Mouse (Mus musculus) thymus, postnatal 10 days (tissue): ENCODE measurements around the gene Fam161b.

Experiments
- DNase-seq, 2 experiments: peaks; one replicate each; pipeline ENCODE4 v3.0.0; 2021; ENCODE audit warnings: low spot score in 2 of 2

Fam161b gene

DNA sequence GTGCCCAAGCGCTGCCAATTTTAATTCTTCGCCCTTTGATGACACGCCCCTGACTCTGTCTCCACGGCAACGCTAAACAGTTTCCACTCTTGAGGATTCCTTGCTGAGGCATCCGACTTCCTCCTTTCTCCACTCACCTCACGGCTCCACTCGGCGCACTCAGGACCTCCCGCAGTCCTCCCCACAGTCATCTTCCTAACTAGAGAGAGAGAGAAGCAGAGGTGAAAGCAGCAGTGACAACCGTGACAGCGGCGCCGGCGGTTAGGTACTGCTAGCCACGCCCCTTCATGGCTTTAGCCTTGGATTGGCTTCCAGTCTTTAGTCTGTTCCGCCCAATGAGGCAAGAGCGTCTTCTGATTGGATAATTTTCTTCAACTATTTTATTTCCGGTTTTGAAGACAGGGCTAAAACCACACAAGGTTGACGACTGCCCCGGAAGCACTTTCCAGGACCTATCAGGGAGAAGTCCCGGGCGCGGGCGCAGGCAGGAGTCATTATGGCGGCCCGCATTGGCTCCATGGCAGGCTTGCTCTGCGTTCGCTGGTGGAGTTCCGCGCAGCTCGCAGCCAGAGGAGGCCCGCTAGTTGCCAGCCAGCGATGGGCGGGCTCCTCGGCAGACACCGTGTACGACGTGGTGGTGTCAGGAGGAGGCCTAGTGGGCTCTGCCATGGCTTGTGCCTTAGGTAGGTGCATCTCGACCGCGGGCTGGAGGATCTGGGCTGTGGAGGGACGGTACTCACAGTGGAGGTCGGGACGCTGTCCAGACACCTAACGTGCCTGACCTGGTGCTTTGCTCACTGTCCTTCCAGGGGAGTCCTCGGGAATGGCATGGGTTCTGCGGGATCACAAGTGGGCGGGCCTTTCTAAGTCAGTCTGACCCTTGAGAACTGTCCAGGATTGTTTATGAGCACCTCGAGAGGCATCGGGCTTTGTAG lies at the start of gene Fam161b, which contains the start of gene Coq6:
TSS of gene Fam161b (minus strand) at position 279 of the 935 bp plus-strand sequence.
TSS of gene Coq6 (plus strand) at position 103 of the 935 bp plus-strand sequence.
- peak; percentile 91 to 92 for DNase-seq

- peak; percentile 81 to 91 for DNase-seq
Observed at GRCm38 (mm10) chr12:84408819-84409507, 47.3 kb upstream of the Fam161b start, which contains the start of the genes Entpd5 and Bbof1. TSS of gene Entpd5 (minus strand) at chr12:84409029. TSS of gene Bbof1 (plus strand) at chr12:84409071.

GRCm38 (mm10) chr12:84407874-84408818 lies 46.5 kb upstream of the Fam161b start:
- DNase-seq, result peak; percentile 75 to 79

DNA sequence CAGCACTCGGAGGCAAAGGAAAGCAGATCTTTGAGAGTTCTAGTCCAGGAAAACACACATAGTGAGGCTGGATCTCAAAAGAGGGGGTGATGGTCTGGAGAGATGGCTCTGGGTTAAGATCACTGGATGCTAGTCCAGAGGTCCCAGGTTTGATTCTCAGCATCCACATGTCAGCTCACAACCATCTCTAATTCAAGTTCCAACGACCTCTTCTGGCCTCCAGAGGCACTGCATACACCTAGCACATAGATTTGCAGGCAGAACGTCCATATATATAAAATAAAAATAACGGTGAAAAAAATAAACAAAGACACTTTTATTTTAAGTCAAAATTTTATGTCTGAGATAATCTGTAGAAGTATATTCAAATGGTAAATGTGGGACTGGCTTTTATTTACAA lies 45.6 kb upstream of the Fam161b start:
- DNase-seq, result no peak

DNA sequence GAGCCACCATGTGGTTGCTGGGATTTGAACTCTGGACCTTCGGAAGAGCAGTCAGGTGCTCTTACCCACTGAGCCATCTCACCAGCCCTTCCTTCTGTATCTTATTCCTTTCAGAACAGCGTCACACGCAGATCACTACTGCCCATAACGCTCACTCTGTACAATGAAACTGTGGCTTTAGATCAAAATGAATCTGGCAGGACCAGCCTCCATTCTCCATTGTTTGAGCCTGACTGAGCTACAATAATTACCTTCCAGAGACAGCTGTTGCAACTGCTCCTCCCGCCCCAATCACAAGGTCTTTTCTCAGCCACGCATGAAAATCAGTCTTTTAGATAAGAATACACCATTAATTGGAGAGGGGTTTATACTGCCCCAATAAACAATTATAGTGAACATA lies 42.9 kb upstream of the Fam161b start:
- no peak for DNase-seq

DNA sequence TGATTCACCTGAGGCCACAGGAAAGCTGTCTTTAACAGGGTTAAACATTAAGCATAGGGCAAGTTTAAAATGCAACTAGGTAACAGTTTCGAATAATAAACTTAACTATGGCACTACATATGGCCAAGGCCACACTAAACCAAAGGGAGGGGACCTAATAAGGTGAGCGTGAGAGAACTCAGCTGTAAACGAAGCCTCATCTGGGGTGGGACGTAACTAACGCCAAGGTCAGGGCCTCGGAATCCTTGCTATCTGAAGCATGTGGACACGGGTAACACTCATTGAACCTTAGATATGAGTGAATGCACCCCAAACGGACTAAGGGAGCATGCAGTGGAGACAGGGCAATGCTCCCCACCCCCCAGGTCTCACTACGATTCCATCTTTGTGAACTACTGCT lies 41.3 kb upstream of the Fam161b start:
- DNase-seq, result no peak

GRCm38 (mm10) chr12:84400653-84401052 lies 39.0 kb upstream of the Fam161b start:
- no peak for DNase-seq

GRCm38 (mm10) chr12:84400068-84400467 lies 38.4 kb upstream of the Fam161b start:
- DNase-seq, result no peak

GRCm38 (mm10) chr12:84399663-84400062 lies 38.0 kb upstream of the Fam161b start:
- no peak for DNase-seq

- DNase-seq, result no peak
Observed at GRCm38 (mm10) chr12:84399135-84399534, 37.5 kb upstream of the Fam161b start.

GRCm38 (mm10) chr12:84398629-84399028 lies 37.0 kb upstream of the Fam161b start:
- no peak for DNase-seq

DNA sequence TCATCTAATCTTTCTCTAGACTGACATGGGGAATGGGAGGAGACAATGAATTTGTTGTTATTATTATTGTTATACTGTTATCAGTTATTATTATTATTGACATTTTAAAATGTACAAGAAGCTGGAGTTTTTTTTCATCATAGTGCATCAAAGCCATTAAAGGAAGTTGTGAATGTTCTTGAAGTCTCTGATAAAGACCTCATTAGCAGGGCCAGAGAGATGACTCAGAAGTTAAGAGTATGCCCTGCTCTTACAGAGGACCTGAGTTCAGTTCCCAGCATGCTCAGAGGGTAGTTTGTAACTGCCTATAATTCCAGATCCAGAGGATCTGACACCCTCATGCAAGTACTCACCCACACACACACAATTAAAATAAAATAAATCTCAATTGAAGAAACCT lies 36.1 kb upstream of the Fam161b start:
- DNase-seq, result no peak

DNA sequence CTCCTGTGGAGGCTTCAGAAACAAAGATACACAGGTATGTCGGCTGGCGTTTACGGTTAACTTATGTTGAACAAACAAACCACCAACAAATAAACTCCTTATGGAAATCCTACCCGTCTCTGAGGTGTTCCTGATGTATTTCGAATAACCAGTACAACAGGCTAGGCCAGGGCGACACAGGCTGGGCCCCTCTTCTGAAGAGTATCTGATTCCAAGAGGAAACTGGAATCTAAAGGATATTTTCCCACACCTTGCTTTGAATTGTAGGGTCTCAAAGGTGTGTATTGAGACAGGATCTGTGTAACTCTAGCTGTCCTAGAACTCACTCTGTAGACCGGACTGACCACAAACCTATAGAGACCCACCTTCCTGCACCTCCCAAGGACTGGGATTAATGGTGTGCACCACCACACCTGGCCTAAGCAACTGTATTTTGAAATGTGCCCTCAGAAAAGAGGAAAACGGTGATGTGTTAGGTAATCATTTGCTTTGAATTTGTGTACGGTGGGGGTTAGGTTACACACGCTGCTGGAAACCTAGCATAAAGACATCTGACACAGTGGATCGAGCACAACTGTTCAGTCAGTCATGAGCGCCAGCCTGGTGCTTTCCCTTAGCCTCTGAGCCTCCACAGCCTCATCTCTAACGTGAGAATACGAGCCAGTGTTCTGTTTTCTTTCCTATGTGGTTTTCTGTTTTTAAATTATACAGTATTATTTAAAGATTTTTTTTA lies 35.5 kb upstream of the Fam161b start:
- no peak for DNase-seq

GRCm38 (mm10) chr12:84393847-84394246 lies 32.2 kb upstream of the Fam161b start:
- DNase-seq, result no peak

DNA sequence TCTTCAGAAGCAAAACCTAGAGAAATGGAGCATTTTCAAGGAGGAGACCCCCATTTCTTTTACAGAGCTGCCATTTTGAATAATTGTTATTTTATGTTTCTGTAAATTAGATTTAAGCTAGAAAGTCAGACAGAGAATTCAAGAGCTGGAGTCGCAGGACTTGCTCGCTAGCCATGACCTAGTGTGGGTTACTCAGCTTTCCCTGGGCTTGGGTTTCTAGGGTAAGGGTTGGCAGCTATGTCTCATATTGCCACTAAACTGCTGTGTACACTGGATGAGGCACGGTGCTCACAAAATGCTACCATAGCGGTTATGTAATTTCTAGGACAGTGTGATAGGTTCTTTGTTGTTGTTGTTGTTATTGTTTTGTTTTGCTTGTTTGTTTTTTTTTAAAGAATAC lies 31.0 kb upstream of the Fam161b start:
- no peak for DNase-seq

- DNase-seq, result no peak
Observed at GRCm38 (mm10) chr12:84390336-84390735, 28.7 kb upstream of the Fam161b start.

- peak in 1 of 2 experiments; percentile 7 for DNase-seq
Observed at GRCm38 (mm10) chr12:84388774-84389400, 27.3 kb upstream of the Fam161b start.

GRCm38 (mm10) chr12:84388097-84388496 lies 26.5 kb upstream of the Fam161b start:
- no peak for DNase-seq

DNA sequence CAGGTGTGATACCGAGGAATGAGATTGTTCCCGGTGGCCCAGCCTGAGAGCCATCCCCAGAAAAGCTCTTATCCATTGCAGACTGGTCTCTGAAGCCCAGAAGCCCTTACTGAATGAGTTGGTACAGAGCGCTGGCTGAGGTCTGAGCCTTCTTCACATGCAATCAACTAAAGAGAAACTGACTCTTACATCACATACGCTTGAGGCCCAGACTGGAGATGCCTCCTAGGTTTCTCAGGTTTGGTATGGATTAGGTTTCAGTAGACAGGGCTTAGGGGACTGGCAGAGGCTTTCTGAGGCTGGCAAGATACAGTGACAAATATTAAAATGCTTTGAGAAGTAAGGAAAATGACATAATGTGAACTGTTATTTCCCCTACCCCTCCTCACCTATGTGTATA lies 23.8 kb upstream of the Fam161b start:
- DNase-seq, result no peak

DNA sequence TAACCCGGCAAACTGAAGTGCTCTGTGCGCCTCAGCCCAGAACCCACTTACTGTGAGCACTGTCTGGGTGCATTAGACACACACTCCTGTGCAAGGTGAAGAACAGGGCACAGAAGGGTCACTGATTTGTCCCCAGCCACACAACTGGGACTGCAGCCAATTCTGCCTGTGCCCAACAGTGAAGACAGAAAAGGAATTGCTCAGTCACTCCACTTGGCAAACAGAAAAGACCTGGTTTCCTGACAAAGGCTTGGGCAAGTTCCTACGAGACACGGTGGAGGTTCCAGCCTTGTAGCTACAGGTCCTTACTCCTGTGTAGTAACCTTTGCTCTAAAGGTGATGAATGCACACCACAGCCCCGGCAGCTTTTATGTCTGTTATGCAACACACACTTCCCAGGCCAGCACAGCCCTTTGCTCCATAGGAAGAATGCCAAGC lies 23.0 kb upstream of the Fam161b start:
- DNase-seq, result no peak
